Mouse (Mus musculus): ENCODE results near the gene Nup210l. TPM values are rescaled to one million over a fixed set of nuclear protein-coding genes. Genes with fewer than 3 reads are reported as not detected.

Gene Nup210l
- polyA plus RNA-seq, 2 experiments, result 0.28 TPM; not detected in 1

DNA sequence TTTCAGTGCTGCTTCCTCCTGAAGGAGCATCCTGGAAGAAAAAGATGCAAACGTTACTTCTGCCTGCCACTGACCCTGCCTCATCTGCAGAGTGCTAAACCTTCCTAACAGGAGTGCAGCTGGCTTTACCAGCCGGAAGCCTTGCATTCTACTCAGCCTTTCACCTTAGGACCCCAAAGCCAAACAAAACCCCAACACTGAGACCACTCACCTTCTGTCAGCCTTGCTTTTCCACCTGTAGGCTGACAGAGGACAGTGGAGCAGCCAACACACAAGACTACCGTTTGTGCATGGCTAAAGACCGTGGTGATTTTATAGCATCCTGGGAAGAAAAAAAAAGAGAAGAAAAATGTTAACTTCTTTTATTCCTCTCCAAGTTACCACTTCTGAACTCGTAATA lies 108.8 kb downstream of the Nup210l start:
- peaks cover 48% of the 10 kb centered on the region for H3K36me3 ChIP-seq (replicated peaks; ENCODE audit: control insufficient read depth, insufficient read depth, low read depth)
- peaks cover 20 to 26% of the 10 kb centered on the region in 2 experiments for H3K4me1 ChIP-seq (replicated peaks; ENCODE audit: control insufficient read depth in 2 of 2, insufficient read depth in 2 of 2, low read length in 1 of 2)
- peak overlapping the region; percentile 37 for H3K27ac ChIP-seq
- peak overlapping the region; percentile 69 to 100 for H3K4me3 ChIP-seq (ENCODE audit: insufficient read depth in 1 of 2, low read depth in 2 of 2, low read length in 2 of 2)
- DNase-seq (ENCODE audit: low read depth in 3 of 3, low spot score in 3 of 3), result no peak
- WGBS (ENCODE audit: insufficient replicate concordance), result 2% methylated on average over 5 of the region's 5 CpGs
- no peaks in the 10 kb centered on the region for H3K27me3 ChIP-seq (ENCODE audit: control insufficient read depth, insufficient read depth, low read length)
- TF ChIP-seq EP300 (IDR thresholded peaks at IDR 0.05; ENCODE audit: low read depth) (no peak), CTCF (IDR thresholded peaks at IDR 0.05; ENCODE audit: low read depth) (no peak)
- no peaks in the 10 kb centered on the region for H3K9me3 ChIP-seq (ENCODE audit: control insufficient read depth, low read length)
- peak overlapping the region; percentile 70 for H3K9ac ChIP-seq (replicated peaks)
- H3K4me2 ChIP-seq (ENCODE audit: low read depth), result peak overlapping the region; percentile 97
- no peak for ATAC-seq (ENCODE audit: insufficient read depth)

DNA sequence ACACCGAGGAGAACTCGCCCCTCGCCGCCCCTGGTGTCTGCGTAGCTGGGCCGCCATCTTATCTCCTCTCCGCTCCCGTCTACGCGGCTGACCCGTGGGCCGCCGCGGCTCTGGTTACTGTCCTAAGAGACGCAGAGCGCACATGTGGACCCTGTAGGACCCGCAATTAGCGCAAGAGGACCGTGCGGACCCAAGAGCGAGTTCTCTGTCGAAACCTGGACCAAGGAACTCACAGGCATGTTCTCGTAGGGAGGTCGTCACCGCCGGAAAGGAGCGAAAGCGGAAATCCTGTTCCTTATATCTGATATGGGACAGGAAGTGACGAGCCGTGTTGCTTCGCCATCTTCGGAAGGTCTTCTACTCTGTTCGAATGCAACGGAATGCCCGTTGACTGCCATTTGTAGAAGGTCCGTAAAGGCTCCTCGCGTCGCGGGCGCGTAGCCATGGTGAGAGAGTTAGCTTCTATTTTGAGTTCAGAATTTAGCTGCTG lies 109.5 kb downstream of the Nup210l start, which contains the start of the genes Rps27 and Rab13:
Rps27 (minus strand) TSS at position 275 of the 490 bp plus-strand sequence.
Rab13 (plus strand) TSS at position 319 of the 490 bp plus-strand sequence.
- H3K27me3 ChIP-seq (ENCODE audit: control insufficient read depth, insufficient read depth, low read length), result no peaks in the 10 kb centered on the region
- H3K9me3 ChIP-seq (ENCODE audit: control insufficient read depth, low read length), result no peaks in the 10 kb centered on the region
- WGBS (ENCODE audit: insufficient replicate concordance), result under 1% methylated on average over 42 of the region's 42 CpGs
- DNase-seq (ENCODE audit: low read depth in 3 of 3, low spot score in 3 of 3) (peak; percentile 89 to 92 (median 89)), ATAC-seq (ENCODE audit: insufficient read depth) (peak; percentile 90)
- peaks cover 41% of the 10 kb centered on the region for H3K36me3 ChIP-seq (replicated peaks; ENCODE audit: control insufficient read depth, insufficient read depth, low read depth)
- peak within 1 kb of the TSS; percentile 97 for H3K4me2 ChIP-seq (ENCODE audit: low read depth)
- TF ChIP-seq EP300 (IDR thresholded peaks at IDR 0.05; ENCODE audit: low read depth), result no peak
- no peak for TF ChIP-seq CTCF (IDR thresholded peaks at IDR 0.05; ENCODE audit: low read depth)
- peak within 1 kb of the TSS; percentile 70 for H3K9ac ChIP-seq (replicated peaks)
- peak within 1 kb of the TSS; percentile 69 to 100 for H3K4me3 ChIP-seq (ENCODE audit: insufficient read depth in 1 of 2, low read depth in 2 of 2, low read length in 2 of 2)
- H3K27ac ChIP-seq, result peak within 1 kb of the TSS; percentile 37
- peaks cover 20 to 26% of the 10 kb centered on the region in 2 experiments for H3K4me1 ChIP-seq (replicated peaks; ENCODE audit: control insufficient read depth in 2 of 2, insufficient read depth in 2 of 2, low read length in 1 of 2)

GRCm38 (mm10) chr3:90213956-90214684 lies 110.2 kb downstream of the Nup210l start:
- ATAC-seq (ENCODE audit: insufficient read depth), result peak; percentile 46; the same call in 1 of the 2 replicates

DNA sequence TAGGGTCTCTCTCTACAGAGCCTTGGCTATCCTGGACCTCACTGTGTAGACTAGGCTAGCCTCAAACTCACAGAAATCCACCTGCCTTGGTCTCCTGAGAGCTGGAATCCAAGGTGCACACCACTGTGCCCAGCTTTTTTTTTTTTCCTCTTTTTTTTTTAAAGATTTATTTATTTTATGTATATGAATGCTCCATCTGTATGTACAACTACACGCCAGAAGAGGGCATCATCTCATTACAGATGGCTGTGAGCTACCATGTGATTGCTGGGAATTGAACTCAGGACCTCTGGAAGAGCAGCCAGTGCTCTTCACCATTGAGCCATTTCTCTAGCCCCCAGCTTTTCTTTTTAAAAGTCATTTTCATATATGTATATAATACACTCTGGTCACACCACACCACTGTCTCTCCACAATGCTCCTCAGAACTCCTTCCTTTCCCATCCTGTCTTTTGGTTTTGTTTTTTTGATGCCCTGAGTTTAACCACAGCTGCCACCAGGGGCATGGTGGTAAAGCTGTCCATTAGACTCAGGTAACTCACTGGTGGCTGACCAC lies 112.0 kb downstream of the Nup210l start:
- TF ChIP-seq EP300 (IDR thresholded peaks at IDR 0.05; ENCODE audit: low read depth), result no peak
- TF ChIP-seq CTCF (IDR thresholded peaks at IDR 0.05; ENCODE audit: low read depth), result peak; percentile 40
- Histone ChIP-seq H3K9me3 (ENCODE audit: control insufficient read depth, low read length) (no peaks in the 10 kb centered on the region), H3K9ac (replicated peaks) (no peak overlapping the region), H3K4me3 (ENCODE audit: insufficient read depth in 1 of 2, low read depth in 2 of 2, low read length in 2 of 2) (no peak overlapping the region), H3K27ac (no peak overlapping the region), H3K27me3 (ENCODE audit: control insufficient read depth, insufficient read depth, low read length) (no peaks in the 10 kb centered on the region), H3K4me2 (ENCODE audit: low read depth) (no peak overlapping the region), H3K4me1 (replicated peaks; ENCODE audit: control insufficient read depth in 2 of 2, insufficient read depth in 2 of 2, low read length in 1 of 2) (peaks cover 24% of the 10 kb centered on the region in 2 experiments), H3K36me3 (replicated peaks; ENCODE audit: control insufficient read depth, insufficient read depth, low read depth) (peaks cover 18% of the 10 kb centered on the region)
- 19% methylated on average over 1 of the region's 1 CpGs for WGBS (ENCODE audit: insufficient replicate concordance)
- DNase-seq (ENCODE audit: low read depth in 3 of 3, low spot score in 3 of 3) (no peak), ATAC-seq (ENCODE audit: insufficient read depth) (no peak)

More at GRCm38 (mm10) chr3:90213956-90214684, 110.2 kb downstream of the Nup210l start:
- Histone ChIP-seq H3K4me3 (ENCODE audit: insufficient read depth in 1 of 2, low read depth in 2 of 2, low read length in 2 of 2) (peak overlapping the region; percentile 69 to 100), H3K9ac (replicated peaks) (peak overlapping the region; percentile 70), H3K4me2 (ENCODE audit: low read depth) (peak overlapping the region; percentile 97), H3K27ac (no peak overlapping the region), H3K9me3 (ENCODE audit: control insufficient read depth, low read length) (no peaks in the 10 kb centered on the region), H3K27me3 (ENCODE audit: control insufficient read depth, insufficient read depth, low read length) (no peaks in the 10 kb centered on the region), H3K4me1 (replicated peaks; ENCODE audit: control insufficient read depth in 2 of 2, insufficient read depth in 2 of 2, low read length in 1 of 2) (peaks cover 20 to 26% of the 10 kb centered on the region in 2 experiments), H3K36me3 (replicated peaks; ENCODE audit: control insufficient read depth, insufficient read depth, low read depth) (peaks cover 36% of the 10 kb centered on the region)
- 12% methylated on average over 12 of the region's 12 CpGs for WGBS (ENCODE audit: insufficient replicate concordance)
- no peak for DNase-seq (ENCODE audit: low read depth in 3 of 3, low spot score in 3 of 3)
- TF ChIP-seq EP300 (IDR thresholded peaks at IDR 0.05; ENCODE audit: low read depth) (no peak), CTCF (IDR thresholded peaks at IDR 0.05; ENCODE audit: low read depth) (no peak)

GRCm38 (mm10) chr3:90220088-90220487 lies 116.2 kb downstream of the Nup210l start:
- Histone ChIP-seq H3K9me3 (ENCODE audit: control insufficient read depth, low read length) (no peaks in the 10 kb centered on the region), H3K4me2 (ENCODE audit: low read depth) (peak overlapping the region; percentile 85), H3K4me3 (ENCODE audit: insufficient read depth in 1 of 2, low read depth in 2 of 2, low read length in 2 of 2) (peak overlapping the region in 1 of 2 experiments; percentile 58; a peak in 2 of 4 replicates), H3K4me1 (replicated peaks; ENCODE audit: control insufficient read depth in 2 of 2, insufficient read depth in 2 of 2, low read length in 1 of 2) (peaks cover 0 to 15% of the 10 kb centered on the region in 2 experiments; a peak in 3 of 4 replicates), H3K36me3 (replicated peaks; ENCODE audit: control insufficient read depth, insufficient read depth, low read depth) (no peaks in the 10 kb centered on the region), H3K9ac (replicated peaks) (peak overlapping the region; percentile 65), H3K27ac (no peak overlapping the region), H3K27me3 (ENCODE audit: control insufficient read depth, insufficient read depth, low read length) (no peaks in the 10 kb centered on the region)
- ATAC-seq (ENCODE audit: insufficient read depth) (peak; percentile 44; the same call in 1 of the 2 replicates), DNase-seq (ENCODE audit: low read depth in 3 of 3, low spot score in 3 of 3) (peak in 1 of 3 experiments; percentile 49)
- no peak for TF ChIP-seq EP300 (IDR thresholded peaks at IDR 0.05; ENCODE audit: low read depth)
- TF ChIP-seq CTCF (IDR thresholded peaks at IDR 0.05; ENCODE audit: low read depth), result peak; percentile 66
- 15% methylated on average over 6 of the region's 6 CpGs for WGBS (ENCODE audit: insufficient replicate concordance)
